Mouse (Mus musculus) bone marrow, adult 2 months (tissue): Measurements from ENCODE around the gene Klf3.

Experiments used
- CTCF ChIP-seq: fragments of 200-500 bp; IDR thresholded peaks from 2 replicates; pipeline ENCODE4 v1.5.1; 2011; ENCODE audit warnings: low read length, control low read depth; ENCODE audit not compliant: control insufficient read depth, insufficient read depth
- POLR2A ChIP-seq: fragments of 200-500 bp; IDR thresholded peaks from 2 replicates; pipeline ENCODE4 v1.6.1; 2011; ENCODE audit warnings: low read depth, mild to moderate bottlenecking, control low read depth, low read length, borderline replicate concordance; ENCODE audit not compliant: control insufficient read depth

DNA sequence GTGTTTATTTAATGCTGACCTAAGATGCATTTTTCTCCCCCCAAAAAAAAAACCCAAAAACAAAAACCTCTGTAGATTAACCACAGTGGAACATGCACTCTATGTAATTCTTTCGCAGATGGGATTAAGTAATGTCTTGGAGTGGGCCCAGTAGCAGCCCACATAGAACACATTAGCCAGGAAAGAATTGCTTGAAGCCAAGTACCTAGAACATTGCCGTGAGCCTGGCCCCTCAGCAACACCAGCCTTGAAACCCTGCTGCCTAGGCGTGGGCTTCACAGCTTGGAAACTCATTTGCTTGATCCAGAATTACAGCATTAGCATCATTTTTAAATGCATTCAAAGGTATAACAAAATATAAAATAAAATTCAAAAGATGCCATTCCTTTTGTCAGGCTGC lies 21.6 kb downstream of the Klf3 start:
- TF ChIP-seq CTCF (no peak), POLR2A (no peak)
